9 mouse cellular contexts compared by ENCODE assay signal in the genomic region with DNA sequence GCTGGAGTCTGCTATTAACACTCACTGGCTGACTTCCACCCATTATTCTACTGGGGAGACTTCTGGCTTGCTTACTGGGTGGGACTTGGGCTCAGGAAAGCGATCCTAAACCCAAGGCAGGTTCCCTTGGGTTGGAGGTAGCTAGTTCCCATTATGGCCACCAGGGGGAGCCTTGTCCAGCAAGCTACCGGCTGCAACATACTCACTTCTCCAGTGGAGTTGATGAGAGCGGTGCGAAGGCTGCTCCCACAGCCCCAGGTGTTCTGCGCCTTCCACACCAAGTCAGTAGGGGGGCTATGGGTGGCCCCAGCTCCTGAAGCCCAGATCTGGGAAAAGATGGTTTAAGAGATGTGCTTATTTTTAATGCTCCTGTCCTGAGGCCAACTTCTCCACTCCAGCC. TPM values are rescaled to one million over a fixed set of nuclear protein-coding genes. Genes with fewer than 3 reads are reported as not detected.
A peak's percentile ranks its signal among the peaks of the same experiment; 100 is the strongest.
DNase-seq lines count a peak whose midpoint lies in the region; ATAC-seq lines count a peak whose summit lies in the region.
"Had no signal": no experiment of that assay in that cellular context is flagged by ENCODE, and none has a peak within 500 bp of the region (broad histone marks: within the 10 kb centered on the region; RNA-seq: fewer than 3 reads in every experiment).

No protein-coding gene starts in this region.

- no peak overlapping the region for H3K9ac ChIP-seq in kidney, embryonic 14.5 days (ENCODE audit: low read depth, low read length)
- H3K9ac ChIP-seq in liver, embryonic 15.5 days = no peak overlapping the region
- no peak overlapping the region for H3K9ac ChIP-seq in neural tube, embryonic 12.5 days

- H3K9me3 ChIP-seq in kidney, embryonic 14.5 days (ENCODE audit: control insufficient read depth, low read length) = no peaks in the 10 kb centered on the region
- H3K9me3 ChIP-seq in liver, embryonic 15.5 days (replicated peaks) = no peaks in the 10 kb centered on the region
- no peaks in the 10 kb centered on the region for H3K9me3 ChIP-seq in neural tube, embryonic 12.5 days

- peak; percentile 40; the same call in 1 of the 2 replicates for ATAC-seq in kidney, embryonic 14.5 days (ENCODE audit: low FRiP score, low TSS enrichment)
- ATAC-seq in liver, embryonic 15.5 days (ENCODE audit: insufficient read depth) = peak; percentile 39
- peak; percentile 34; the same call in 1 of the 2 replicates for ATAC-seq in neural tube, embryonic 12.5 days (ENCODE audit: low FRiP score, low read depth)

- H3K4me2 ChIP-seq in kidney, embryonic 14.5 days (replicated peaks; ENCODE audit: low read depth, low read length) = no peak overlapping the region
- no peak overlapping the region for H3K4me2 ChIP-seq in liver, embryonic 15.5 days
- H3K4me2 ChIP-seq in neural tube, embryonic 12.5 days (replicated peaks) = no peak overlapping the region

- H3K27me3 ChIP-seq in kidney, embryonic 14.5 days (ENCODE audit: control insufficient read depth, insufficient read depth, low read length) = peaks cover 30% of the 10 kb centered on the region
- H3K27me3 ChIP-seq in liver, embryonic 15.5 days = peaks cover 52% of the 10 kb centered on the region
- H3K27me3 ChIP-seq in neural tube, embryonic 12.5 days (replicated peaks) = peaks cover 58% of the 10 kb centered on the region

- H3K27ac ChIP-seq in kidney, embryonic 14.5 days (ENCODE audit: low read depth, low read length) = no peak overlapping the region
- H3K27ac ChIP-seq in liver, embryonic 15.5 days (replicated peaks) = no peak overlapping the region
- H3K27ac ChIP-seq in neural tube, embryonic 12.5 days = no peak overlapping the region

- intact Hi-C loops in gastrocnemius, postnatal 14 days (cut with DNase I; ENCODE audit: low total_unique reads) = no loop called here

- H3K4me3 ChIP-seq in kidney, embryonic 14.5 days (ENCODE audit: low read length) = no peak overlapping the region
- no peak overlapping the region for H3K4me3 ChIP-seq in liver, embryonic 15.5 days (replicated peaks)
- H3K4me3 ChIP-seq in neural tube, embryonic 12.5 days = no peak overlapping the region
- H3K4me3 ChIP-seq: erythroblast, embryonic 14.5 days had no signal

- DNase-seq in 3134 (ENCODE audit: extremely low read depth, insufficient read length, low spot score) = peak; percentile 62
- peak; percentile 66 for DNase-seq in Muller cell, postnatal 12 days (ENCODE audit: inconsistent ontology term)
- DNase-seq in cerebellum, postnatal 36 days = peak; percentile 81 to 83
- DNase-seq in gastrocnemius, postnatal 14 days = peak; percentile 77
- DNase-seq in testis, postnatal 10 days (ENCODE audit: low spot score) = peak; percentile 89

- 13% methylated on average over 5 of the region's 5 CpGs for WGBS in kidney, embryonic 14.5 days
- WGBS in liver, embryonic 15.5 days (ENCODE audit: insufficient replicate concordance) = 12% methylated on average over 5 of the region's 5 CpGs
- 2% methylated on average over 5 of the region's 5 CpGs for WGBS in neural tube, embryonic 12.5 days

- peaks cover 7% of the 10 kb centered on the region for H3K4me1 ChIP-seq in kidney, embryonic 14.5 days (ENCODE audit: control insufficient read depth, insufficient read depth, low read length)
- peaks cover 16% of the 10 kb centered on the region for H3K4me1 ChIP-seq in liver, embryonic 15.5 days (replicated peaks)
- H3K4me1 ChIP-seq in neural tube, embryonic 12.5 days = peaks cover 6% of the 10 kb centered on the region

- H3K36me3 ChIP-seq in kidney, embryonic 14.5 days (ENCODE audit: control insufficient read depth, insufficient read depth, low read length) = peaks cover 8% of the 10 kb centered on the region; the same call in 1 of the 2 replicates
- H3K36me3 ChIP-seq in liver, embryonic 15.5 days (replicated peaks) = peaks cover 79% of the 10 kb centered on the region
- H3K36me3 ChIP-seq in neural tube, embryonic 12.5 days = peaks cover 6% of the 10 kb centered on the region; the same call in 1 of the 2 replicates

RNA-seq across cellular contexts. Expression of a gene that starts 22.6 kb away (rescaled TPM):
- 1 to 10 TPM; 2.1 to 2.2 TPM for total RNA-seq in gastrocnemius, postnatal 14 days (2021)
- polyA plus RNA-seq in kidney, embryonic 14.5 days (2014; fragmentation: Nextera tagmentation; extraction: Ambion mirVana) = 5.7 and 10.0 TPM in 2 replicates
- polyA plus RNA-seq in liver, embryonic 15.5 days (2015; fragmentation: Nextera tagmentation; extraction: Ambion mirVana) = 25.0 and 26.2 TPM in 2 replicates
- 13.6 and 15.3 TPM in 2 replicates for polyA plus RNA-seq in neural tube, embryonic 12.5 days (2016; fragmentation: Nextera tagmentation; extraction: Ambion mirVana)

RNA-seq across cellular contexts. Expression of a gene that starts 26.1 kb away (rescaled TPM):
- 100 to 1,000 TPM; 125 to 161 TPM for total RNA-seq in gastrocnemius, postnatal 14 days (2021)
- polyA plus RNA-seq in kidney, embryonic 14.5 days (2014; fragmentation: Nextera tagmentation; extraction: Ambion mirVana) = 41.6 and 55.7 TPM in 2 replicates
- 133 and 142 TPM in 2 replicates for polyA plus RNA-seq in liver, embryonic 15.5 days (2015; fragmentation: Nextera tagmentation; extraction: Ambion mirVana)
- polyA plus RNA-seq in neural tube, embryonic 12.5 days (2016; fragmentation: Nextera tagmentation; extraction: Ambion mirVana) = 27.6 and 27.9 TPM in 2 replicates

RNA-seq across cellular contexts. Expression of a gene that starts 48.6 kb away (rescaled TPM):
- total RNA-seq in gastrocnemius, postnatal 14 days (2021) = 1 to 10 TPM in 1 of 2 experiments, under 1 TPM in 1; 0.64 to 1.6 TPM
- polyA plus RNA-seq in kidney, embryonic 14.5 days (2014; fragmentation: Nextera tagmentation; extraction: Ambion mirVana) = 31.6 and 32.2 TPM in 2 replicates
- 0.60 and 0.67 TPM in 2 replicates for polyA plus RNA-seq in liver, embryonic 15.5 days (2015; fragmentation: Nextera tagmentation; extraction: Ambion mirVana)
- 41.9 and 43.3 TPM in 2 replicates for polyA plus RNA-seq in neural tube, embryonic 12.5 days (2016; fragmentation: Nextera tagmentation; extraction: Ambion mirVana)

RNA-seq across cellular contexts. Expression of a gene that starts 58.7 kb away (rescaled TPM):
- 10 to 100 TPM; 11.4 to 11.9 TPM for total RNA-seq in gastrocnemius, postnatal 14 days (2021)
- 13.1 and 19.4 TPM in 2 replicates for polyA plus RNA-seq in kidney, embryonic 14.5 days (2014; fragmentation: Nextera tagmentation; extraction: Ambion mirVana)
- 10.6 and 12.7 TPM in 2 replicates for polyA plus RNA-seq in liver, embryonic 15.5 days (2015; fragmentation: Nextera tagmentation; extraction: Ambion mirVana)
- polyA plus RNA-seq in neural tube, embryonic 12.5 days (2016; fragmentation: Nextera tagmentation; extraction: Ambion mirVana) = 24.1 and 28.0 TPM in 2 replicates

Comparison
In these comparisons a context has a peak if more than half of its experiments do, and no peak if none do; other contexts are left out.
1. RNA of a gene that starts 48.6 kb away (polyA plus RNA-seq): 41.9 to 43.3 TPM in neural tube, embryonic 12.5 days and 31.6 to 32.2 TPM in kidney, embryonic 14.5 days; 0.60 to 0.67 TPM in liver, embryonic 15.5 days; every median in the first group is over 10 times any median in the second.
2. Peak in every context shown above with its lines, with median percentiles within 50 percentile points of each other: DNase-seq and ATAC-seq.